Mouse (Mus musculus) thymus, adult 2 months (tissue): ENCODE measurements around the gene Lck.

Source experiments
- CTCF ChIP-seq: fragments of 200-500 bp; IDR thresholded peaks from 2 replicates; pipeline ENCODE4 v1.5.1; 2012; ENCODE audit warnings: mild to moderate bottlenecking, control low read depth, low read length, moderate library complexity, borderline replicate concordance; ENCODE audit not compliant: control insufficient read depth, poor library complexity, insufficient read depth; ENCODE audit errors: extremely low read depth
- POLR2A ChIP-seq: fragments of 200-500 bp; IDR thresholded peaks from 2 replicates; pipeline ENCODE4 v1.6.1; 2012; ENCODE audit warnings: mild to moderate bottlenecking, low read length, control low read depth, moderate library complexity; ENCODE audit not compliant: control insufficient read depth, poor library complexity, insufficient read depth; ENCODE audit errors: extremely low read depth

DNA sequence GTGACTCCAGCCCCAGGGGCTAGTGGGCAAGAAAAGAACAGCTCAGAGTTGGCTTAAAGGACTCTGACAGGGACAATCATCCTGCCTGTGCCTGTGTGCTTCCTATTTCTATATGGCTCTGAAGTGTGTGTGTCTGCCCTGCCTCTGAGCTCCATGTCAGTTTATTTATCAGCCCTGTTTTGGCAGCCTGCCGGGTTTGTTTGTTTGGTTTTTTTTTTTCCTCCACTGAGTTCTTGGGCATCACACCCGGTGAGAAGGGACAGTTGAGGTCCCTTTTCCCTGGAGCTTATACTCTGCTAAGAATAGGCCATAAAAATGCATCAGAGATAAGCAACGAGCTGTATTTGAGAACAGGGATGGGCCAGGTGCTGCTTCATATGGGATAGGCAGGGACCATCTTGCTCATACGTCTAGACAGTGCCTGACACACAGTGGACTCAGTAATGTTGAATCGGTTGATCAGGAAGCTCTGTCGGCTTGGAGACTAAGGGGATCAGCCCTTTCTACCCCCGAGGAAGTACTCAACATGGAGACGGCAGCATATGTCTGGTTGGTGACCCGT lies 71.0 kb downstream of the Lck start:
- TF ChIP-seq CTCF = no peak
- TF ChIP-seq POLR2A = no peak
